Mouse (Mus musculus) liver, embryonic 16.5 days (tissue): Measurements from ENCODE around the gene Casc3. TPM values are rescaled to one million over a fixed set of nuclear protein-coding genes. Genes with fewer than 3 reads are reported as not detected.

Source experiments
- ATAC-seq: fragments of 200-750 bp; cut with Nextera tagmentation; 2 replicates; pipeline ENCODE4 v1.8.0; 2017; ENCODE audit warnings: low read depth, mild to moderate bottlenecking, moderate number of reproducible peaks, moderate library complexity
- H3K27ac ChIP-seq: fragments of 300-500 bp; sonication (generic); 2 replicates; pipeline ENCODE4 v1.5.1; 2014; ENCODE audit warnings: mild to moderate bottlenecking, low read length
- H3K27me3 ChIP-seq: fragments of 300-500 bp; sonication (generic); 2 replicates; pipeline ENCODE4 v1.6.1; 2014; ENCODE audit warnings: low read depth, low read length, mixed read lengths; ENCODE audit not compliant: control insufficient read depth, insufficient read depth
- H3K36me3 ChIP-seq: fragments of 300-500 bp; sonication (generic); 2 replicates; pipeline ENCODE4 v1.6.1; 2014; ENCODE audit warnings: mild to moderate bottlenecking; ENCODE audit not compliant: control insufficient read depth, insufficient read depth
- H3K4me1 ChIP-seq: fragments of 300-500 bp; sonication (generic); 2 replicates; pipeline ENCODE4 v1.6.1; 2014; ENCODE audit warnings: low read depth, low read length, mixed read lengths; ENCODE audit not compliant: control insufficient read depth
- H3K4me2 ChIP-seq: fragments of 300-500 bp; sonication (generic); 2 replicates; pipeline ENCODE4 v1.6.1; 2014; ENCODE audit warnings: low read depth, low read length, mixed read lengths
- H3K4me3 ChIP-seq: fragments of 300-500 bp; sonication (generic); 2 replicates; pipeline ENCODE4 v1.5.1; 2014; ENCODE audit warnings: low read depth, mild to moderate bottlenecking, low read length
- H3K9ac ChIP-seq: fragments of 300-500 bp; sonication (generic); 2 replicates; pipeline ENCODE4 v1.6.1; 2014; ENCODE audit warnings: low read depth, low read length
- H3K9me3 ChIP-seq: fragments of 300-500 bp; sonication (generic); replicated peaks from 2 replicates; pipeline ENCODE4 v1.6.1; 2016; ENCODE audit warnings: low read length; ENCODE audit not compliant: control insufficient read depth
- WGBS: fragments of 180-500 bp; shearing (Covaris S2); extraction: QIAGEN DNeasy Blood & Tissue Kit; methylation state at CpG from one replicate; pipeline ENCODE4 v1.1.7; 2014; ENCODE audit not compliant: insufficient replicate concordance; 5-methylcytosine and 5-hydroxymethylcytosine counted together
- polyA plus RNA-seq: library from polyadenylated mRNA; unstranded; fragments of >200 nt; fragmentation: Nextera tagmentation; extraction: Ambion mirVana; gene quantifications from 2 replicates; pipeline ENCODE4 v1.2.1, GENCODE M21; 2015

Gene Casc3
- polyA plus RNA-seq, 1 experiment from 2014 or later: 13.6 TPM

DNA sequence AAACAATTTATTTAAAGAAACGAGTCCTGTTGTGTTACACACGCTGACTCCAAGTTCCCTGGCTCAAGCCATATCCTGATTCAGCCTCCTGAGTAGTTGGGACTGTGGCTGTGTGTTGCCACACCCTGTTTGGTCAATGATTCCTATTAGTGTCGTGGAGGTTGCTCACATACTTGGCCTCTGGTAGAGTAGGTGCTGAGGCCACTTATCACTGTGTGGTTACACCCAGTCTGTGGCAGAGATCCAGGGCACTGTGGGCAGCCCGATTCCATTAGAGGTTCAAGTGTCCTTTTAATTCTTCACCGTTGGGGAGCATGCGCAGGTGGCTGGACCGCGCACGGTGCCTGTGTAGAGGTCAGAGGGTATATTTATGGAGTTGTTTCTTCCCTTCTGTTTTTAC, 69.2 kb downstream of the Casc3 start:
- Histone ChIP-seq H3K27me3 (no peaks in the 10 kb centered on the region), H3K4me2 (no peak overlapping the region), H3K4me1 (peaks cover 8% of the 10 kb centered on the region), H3K4me3 (no peak overlapping the region), H3K27ac (peak overlapping the region; percentile 19; the same call in 1 of the 2 replicates), H3K36me3 (no peaks in the 10 kb centered on the region), H3K9ac (no peak overlapping the region), H3K9me3 (no peaks in the 10 kb centered on the region)
- WGBS: 59% methylated on average over 9 of the region's 9 CpGs
- peak; percentile 68; the same call in 1 of the 2 replicates for ATAC-seq

DNA sequence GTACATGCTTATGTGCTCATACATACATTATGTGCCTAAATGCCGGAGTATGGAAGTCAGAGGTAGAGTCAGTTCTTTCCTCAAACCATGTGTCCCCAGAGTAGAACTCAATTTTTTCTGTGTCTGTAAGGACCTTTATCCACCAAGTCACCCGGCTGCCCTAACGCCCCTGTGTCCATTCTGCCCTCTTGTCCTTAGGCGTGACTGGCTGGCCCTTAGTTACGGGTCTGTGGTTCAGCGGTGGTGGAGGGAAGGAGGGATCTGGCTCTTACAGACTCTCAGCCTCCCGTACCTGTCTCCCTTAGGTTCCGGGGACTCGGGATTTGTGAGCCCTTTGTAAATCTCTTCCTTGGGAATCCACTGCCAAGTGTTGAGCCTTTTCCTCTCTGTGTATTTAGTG, 72.3 kb downstream of the Casc3 start:
- H3K4me2 ChIP-seq: no peak overlapping the region
- peak; percentile 27; the same call in 1 of the 2 replicates for ATAC-seq
- H3K9ac ChIP-seq: no peak overlapping the region
- H3K4me1 ChIP-seq: peaks cover 8% of the 10 kb centered on the region
- H3K36me3 ChIP-seq: no peaks in the 10 kb centered on the region
- 80% methylated on average over 9 of the region's 9 CpGs for WGBS
- H3K4me3 ChIP-seq: no peak overlapping the region
- H3K27me3 ChIP-seq: no peaks in the 10 kb centered on the region
- H3K9me3 ChIP-seq: no peaks in the 10 kb centered on the region
- H3K27ac ChIP-seq: no peak overlapping the region

Other genes with a start within 250 kb of the Casc3 start
- 36.6 and 38.4 TPM in 2 replicates for gene Ormdl3, start 217.5 kb upstream of the Casc3 start, polyA plus RNA-seq
- gene Lrrc3c, start 206.6 kb upstream of the Casc3 start, polyA plus RNA-seq: not detected in 2 replicates
- gene Gm12355, start 179.2 kb upstream of the Casc3 start, polyA plus RNA-seq: 0.12 and 0.47 TPM in 2 replicates
- not detected in 2 replicates for gene Gsdma3, start 178.5 kb upstream of the Casc3 start, polyA plus RNA-seq
- gene Gsdma2, start 158.1 kb upstream of the Casc3 start, polyA plus RNA-seq: not detected in 2 replicates
- gene Gsdma, start 140.6 kb upstream of the Casc3 start, polyA plus RNA-seq: 0.04 TPM in 1 of 2 replicates, not detected in the other
- gene Psmd3, start 122.4 kb upstream of the Casc3 start, polyA plus RNA-seq: 86.4 and 86.5 TPM in 2 replicates
- not detected in 2 replicates for gene Csf3, start 103.6 kb upstream of the Casc3 start, polyA plus RNA-seq
- 22.8 and 23.8 TPM in 2 replicates for gene Med24, start 75.5 kb upstream of the Casc3 start, polyA plus RNA-seq
- 6.5 and 7.7 TPM in 2 replicates for gene Thra, start 64.3 kb upstream of the Casc3 start, polyA plus RNA-seq
- 0.65 and 0.66 TPM in 2 replicates for gene Nr1d1, start 29.6 kb upstream of the Casc3 start, polyA plus RNA-seq
- 4.9 and 5.3 TPM in 2 replicates for gene Msl1, start 9.4 kb upstream of the Casc3 start, polyA plus RNA-seq
- gene Rapgefl1, start 31.9 kb downstream of the Casc3 start, polyA plus RNA-seq: 0.06 and 0.18 TPM in 2 replicates
- 1.2 and 1.6 TPM in 2 replicates for gene Wipf2, start 58.7 kb downstream of the Casc3 start, polyA plus RNA-seq
- gene Cdc6, start 102.9 kb downstream of the Casc3 start, polyA plus RNA-seq: 52.7 and 57.3 TPM in 2 replicates
- gene Rara, start 122.9 kb downstream of the Casc3 start, polyA plus RNA-seq: 4.2 and 5.4 TPM in 2 replicates
- 0.15 TPM in 1 of 2 replicates, not detected in the other for gene Gjd3, start 178.1 kb downstream of the Casc3 start, polyA plus RNA-seq
- gene Top2a, start 219.3 kb downstream of the Casc3 start, polyA plus RNA-seq: 189 and 201 TPM in 2 replicates
- gene Igfbp4, start 236.3 kb downstream of the Casc3 start, polyA plus RNA-seq: 277 and 302 TPM in 2 replicates